Mouse (Mus musculus) T-helper 17 cell (primary cell): ENCODE measurements at regions not wholly inside any gene's neighbourhood (a gene's known extent, or its start where the extent isn't known, plus 50 kb on each side); places are given as distances from the start of the nearest gene placed in this dataset.
"Not testable (repeated sequence)": the region's sequence is repeated elsewhere in the genome, so short reads cannot be mapped to it uniquely, and the experiment has no call there.

Experiments used
- in situ Hi-C, 2 experiments: fragments of 300-600 bp; cut with MboI, MseI; formaldehyde crosslinking; loops; 1 replicate in 1 of 2; 2 replicates in 1 of 2; pipeline ENCODE4 v1.15.1; 2025; ENCODE audit warnings: high pct_unique_total_duplicates in 2 of 2

DNA sequence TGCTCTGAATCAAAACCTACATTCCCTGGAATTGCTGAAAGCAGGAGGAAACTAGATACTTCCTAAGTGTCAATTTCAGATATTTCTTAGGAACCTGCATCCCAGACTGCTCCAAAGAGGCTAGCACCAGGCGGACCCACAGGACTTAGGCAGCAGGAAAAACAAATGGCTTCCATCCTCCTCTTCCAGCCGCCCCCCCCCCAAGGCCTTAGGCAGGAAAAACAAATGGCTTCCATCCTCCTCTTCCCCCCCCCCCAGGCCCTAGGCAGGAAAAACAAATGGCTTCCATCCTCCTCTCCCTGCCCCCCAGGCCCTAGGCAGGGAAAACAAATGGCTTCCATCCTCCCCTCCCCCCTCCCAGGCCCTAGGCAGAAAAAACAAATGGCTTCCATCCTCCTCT, 64.5 kb upstream of the Nap1l2 start:
- in situ Hi-C loops, result no loop called here

DNA sequence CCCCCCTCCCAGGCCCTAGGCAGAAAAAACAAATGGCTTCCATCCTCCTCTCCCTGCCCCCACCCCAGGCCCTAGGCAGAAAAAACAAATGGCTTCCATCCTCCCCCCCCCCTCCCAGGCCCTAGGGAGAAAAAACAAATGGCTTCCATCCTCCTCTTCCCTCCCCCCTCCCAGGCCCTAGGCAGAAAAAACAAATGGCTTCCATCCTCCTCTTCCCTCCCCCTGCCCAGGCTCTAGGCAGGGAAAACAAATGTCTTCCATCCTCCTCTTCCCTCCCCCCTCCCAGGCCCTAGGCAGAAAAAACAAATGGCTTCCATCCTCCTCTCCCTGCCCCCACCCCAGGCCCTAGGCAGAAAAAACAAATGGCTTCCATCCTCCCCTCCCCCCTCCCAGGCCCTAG, 65.0 kb upstream of the Nap1l2 start:
- in situ Hi-C loops, result not testable (repeated sequence)

DNA sequence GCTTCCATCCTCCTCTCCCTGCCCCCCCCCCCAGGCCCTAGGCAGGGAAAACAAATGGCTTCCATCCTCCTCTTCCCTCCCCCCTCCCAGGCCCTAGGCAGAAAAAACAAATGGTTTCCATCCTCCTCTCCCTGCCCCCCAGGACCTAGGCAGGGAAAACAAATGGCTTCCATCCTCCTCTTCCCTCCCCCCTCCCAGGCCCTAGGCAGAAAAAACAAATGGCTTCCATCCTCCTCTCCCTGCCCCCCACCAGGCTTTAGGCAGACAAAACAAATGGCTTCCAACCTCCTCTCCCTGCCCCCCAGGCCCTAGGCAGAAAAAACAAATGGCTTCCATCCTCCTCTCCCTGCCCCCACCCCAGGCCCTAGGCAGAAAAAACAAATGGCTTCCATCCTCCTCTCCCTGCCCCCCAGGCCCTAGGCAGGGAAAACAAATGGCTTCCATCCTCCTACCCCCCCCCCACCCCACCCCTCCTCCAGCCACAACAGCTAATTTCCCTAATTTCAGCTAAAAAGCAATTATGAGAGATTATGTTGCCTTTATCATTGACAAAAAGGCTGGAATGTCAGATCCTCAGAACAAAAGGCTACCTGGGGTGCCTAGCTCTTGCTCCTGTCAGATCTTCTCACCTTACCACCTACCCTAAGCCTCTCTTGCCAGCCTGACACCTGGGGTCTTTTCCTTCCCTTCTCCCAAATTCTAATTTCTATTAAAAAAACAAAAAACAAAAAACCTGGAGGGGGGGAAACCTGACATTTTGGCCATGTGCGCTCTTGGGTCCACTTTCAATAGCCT, 65.8 kb upstream of the Nap1l2 start:
- in situ Hi-C loops, result not testable (repeated sequence)

DNA sequence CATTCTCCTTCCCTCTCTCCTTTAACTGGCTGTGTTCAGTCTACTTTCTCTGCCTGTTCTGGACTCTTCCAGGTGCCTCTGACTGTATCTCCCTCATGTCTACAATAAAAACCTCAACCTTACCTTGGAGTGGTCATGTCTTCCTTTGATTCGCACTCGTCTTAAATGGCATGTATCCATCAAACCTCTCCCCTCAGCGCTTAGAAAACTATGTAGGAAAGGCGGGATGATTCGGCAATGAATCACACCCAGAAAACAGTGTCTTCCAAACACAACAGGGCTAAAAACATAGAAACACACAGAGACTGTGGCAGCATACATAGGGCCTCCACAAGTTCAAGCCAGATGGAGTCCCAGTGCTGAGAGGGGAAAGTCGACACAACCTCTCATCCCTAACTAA, 66.4 kb upstream of the Nap1l2 start:
- in situ Hi-C loops, result no loop called here

DNA sequence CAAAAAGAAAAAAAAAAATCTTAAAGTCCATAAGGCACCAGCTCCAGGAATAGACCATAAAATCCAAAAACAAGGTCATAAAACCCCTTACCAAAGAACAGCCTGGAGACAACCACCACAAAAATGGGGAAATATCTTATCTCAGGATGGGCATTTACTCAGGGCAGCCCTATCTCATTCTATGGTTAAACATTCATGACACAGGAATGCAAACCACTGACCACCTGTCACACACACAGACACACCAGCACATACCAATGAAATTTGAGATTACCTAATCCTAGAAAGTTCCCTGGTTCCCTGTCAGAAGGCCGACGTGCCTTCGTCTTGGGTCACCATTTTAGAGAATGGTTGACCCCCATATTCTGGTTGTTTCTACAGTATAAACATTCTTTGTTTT, 66.3 kb upstream of the Cdx4 start:
- in situ Hi-C loops, result loop anchor here in 1 of 2 experiments (5.0 kb wide), 1 partner anchor 132 kb away; no protein-coding TSS in a partner anchor

DNA sequence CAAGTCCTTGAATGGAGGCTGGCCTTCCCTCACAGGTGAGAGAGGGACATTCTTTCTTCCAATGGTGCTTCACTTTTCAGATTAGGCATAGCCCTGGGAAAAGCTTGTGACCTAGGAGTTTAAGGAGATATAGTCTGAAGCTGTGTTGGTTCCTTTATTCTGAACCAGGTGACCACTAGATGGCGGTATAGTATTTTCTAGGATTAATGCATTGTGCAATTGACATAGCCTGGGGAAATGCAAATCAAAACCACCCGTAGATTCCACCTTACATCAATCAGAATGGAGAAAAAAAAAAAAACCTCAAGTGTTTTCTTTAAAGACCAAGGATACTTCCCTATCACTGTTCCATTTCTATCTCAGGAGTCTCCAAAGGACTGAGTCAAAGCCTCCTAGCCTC, 61.3 kb upstream of the Cdx4 start:
- in situ Hi-C loops, result loop anchor here (5.0 to 10.0 kb wide), 3 partner anchors 127 to 1655 kb away; no protein-coding TSS in a partner anchor
